Mouse (Mus musculus): ENCODE measurements at regions not wholly inside any gene's neighbourhood (a gene's known extent, or its start where the extent isn't known, plus 50 kb on each side); places are given as distances from the start of the nearest gene placed in this dataset.

- no peak for DNase-seq (ENCODE audit: low read depth)
Measured at GRCm38 (mm10) chr16:53011847-53012246, 558.0 kb upstream of the Alcam start.

DNA sequence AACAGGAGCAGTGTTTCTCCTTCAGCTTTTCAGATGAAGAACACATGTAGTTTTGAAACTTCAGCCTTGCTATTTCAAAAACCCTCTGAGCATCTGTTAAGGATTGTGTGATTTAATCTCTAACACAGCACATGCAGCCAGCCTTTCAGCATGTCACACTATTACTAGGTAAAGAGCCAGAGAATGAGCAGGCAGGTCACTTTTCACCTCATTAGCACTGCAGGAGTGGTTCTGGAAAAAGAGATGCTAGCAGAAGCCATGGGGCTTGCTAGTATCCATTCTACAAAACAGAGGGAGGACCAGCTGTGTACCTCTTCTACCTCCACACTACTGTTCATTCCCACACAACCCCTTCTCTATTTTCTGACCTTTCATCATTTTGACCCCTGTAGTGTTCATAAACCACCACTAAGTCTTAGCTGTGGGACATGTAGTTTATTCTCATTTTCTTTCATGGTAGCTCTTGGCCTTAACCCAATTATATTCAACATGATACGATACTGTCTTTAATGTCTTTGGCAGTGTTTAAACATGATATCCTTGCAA is 535.1 kb upstream of the Alcam start:
- no peak for DNase-seq (ENCODE audit: low read depth)

- no peak for DNase-seq (ENCODE audit: low read depth)
Measured at GRCm38 (mm10) chr16:52984336-52984735, 530.5 kb upstream of the Alcam start.

DNA sequence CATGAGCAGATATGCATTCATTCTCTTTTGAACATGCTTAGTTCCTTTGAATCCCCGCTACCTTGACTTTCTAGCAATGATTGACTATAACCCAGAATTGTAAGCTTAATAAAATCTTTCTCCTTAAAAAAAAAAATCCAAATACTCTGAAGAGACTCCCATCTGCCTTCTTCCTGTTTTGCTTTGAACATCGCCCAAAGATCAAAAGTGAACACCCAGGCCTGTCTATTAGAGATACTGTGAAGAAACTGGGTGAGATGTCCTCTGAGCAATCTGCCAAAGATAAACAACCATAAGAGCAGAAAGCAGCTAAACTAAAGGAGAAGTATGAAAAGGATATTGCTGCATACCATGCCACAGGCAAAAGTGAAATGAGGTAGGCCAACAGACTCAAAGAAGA is 527.1 kb upstream of the Alcam start:
- no peak for DNase-seq (ENCODE audit: low read depth)

DNA sequence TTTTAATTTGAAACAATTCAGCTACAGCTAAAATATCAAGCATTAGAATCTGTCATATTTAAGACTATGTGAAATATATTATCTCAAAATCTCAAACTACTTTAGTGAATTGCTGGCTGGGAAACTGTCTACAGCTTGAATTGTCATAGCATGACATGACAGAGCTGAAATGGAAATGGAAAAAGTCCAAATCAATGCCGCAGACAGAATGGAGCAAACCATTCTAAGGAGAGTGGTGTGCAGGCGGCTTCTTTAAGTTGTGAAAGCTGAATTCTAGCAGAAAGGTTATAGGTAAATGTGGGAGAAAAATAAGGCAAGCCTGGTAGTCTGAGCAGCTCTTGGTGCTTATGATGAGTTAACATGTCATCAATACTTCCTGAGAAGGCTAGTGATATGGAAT is 518.9 kb upstream of the Alcam start:
- no peak for DNase-seq (ENCODE audit: low read depth)

DNA sequence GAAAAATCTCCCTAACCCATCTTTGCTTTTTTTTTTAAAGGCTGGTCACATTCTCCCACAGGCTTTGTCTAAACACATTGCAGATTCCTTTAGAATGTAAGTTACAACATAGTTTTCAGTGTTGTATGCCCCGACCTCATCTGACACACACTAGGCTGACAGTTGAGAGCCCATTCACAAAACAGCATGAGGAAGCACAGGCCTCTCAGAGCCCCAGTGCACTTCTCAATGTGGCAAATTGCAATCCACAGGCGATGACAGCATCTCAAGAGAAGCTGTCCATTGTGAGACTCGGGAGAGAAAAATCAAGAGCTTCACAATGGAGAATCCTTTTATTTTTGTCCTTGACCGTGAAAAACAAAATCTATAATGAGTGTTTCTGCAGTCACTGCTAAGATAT is 493.8 kb upstream of the Alcam start:
- no peak for DNase-seq (ENCODE audit: low read depth)

DNA sequence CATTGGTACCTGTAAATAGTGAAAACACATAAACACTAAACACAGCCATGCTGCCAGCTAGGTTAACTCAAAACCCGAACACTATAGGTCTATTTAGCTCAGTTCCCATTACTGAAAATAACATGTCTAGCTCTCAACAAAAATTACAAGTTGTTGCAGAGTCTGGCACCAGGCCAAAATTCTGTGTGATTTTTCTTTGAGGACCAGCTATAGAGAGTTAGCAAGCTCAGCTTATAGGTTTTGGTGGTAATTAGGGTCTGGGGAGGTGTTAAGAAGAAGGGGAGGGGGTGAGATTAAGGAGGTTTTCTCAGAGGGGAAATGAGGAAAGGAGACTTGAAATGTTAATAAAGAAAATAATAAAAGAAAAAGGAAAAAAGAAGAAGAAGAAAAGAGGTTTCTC is 480.9 kb upstream of the Alcam start:
- no peak for DNase-seq (ENCODE audit: low read depth)

- no peak for DNase-seq (ENCODE audit: low read depth)
Measured at GRCm38 (mm10) chr16:52931978-52932377, 478.1 kb upstream of the Alcam start.

GRCm38 (mm10) chr16:52892467-52893255 is 438.8 kb upstream of the Alcam start:
- DNase-seq (ENCODE audit: low read depth) = no peak

GRCm38 (mm10) chr16:52879463-52880114 is 425.7 kb upstream of the Alcam start:
- DNase-seq (ENCODE audit: low read depth) = no peak

- DNase-seq (ENCODE audit: low read depth) = no peak
Measured at GRCm38 (mm10) chr16:52867833-52868232, 414.0 kb upstream of the Alcam start.

- DNase-seq (ENCODE audit: low read depth) = no peak
Measured at GRCm38 (mm10) chr16:52863554-52863953, 409.7 kb upstream of the Alcam start.

- DNase-seq (ENCODE audit: low read depth) = no peak
Measured at GRCm38 (mm10) chr16:52861263-52861662, 407.4 kb upstream of the Alcam start.

GRCm38 (mm10) chr16:52858441-52859209 is 404.8 kb upstream of the Alcam start:
- DNase-seq (ENCODE audit: low read depth) = no peak

- no peak for DNase-seq (ENCODE audit: low read depth)
Measured at GRCm38 (mm10) chr16:52851129-52851528, 397.3 kb upstream of the Alcam start.

DNA sequence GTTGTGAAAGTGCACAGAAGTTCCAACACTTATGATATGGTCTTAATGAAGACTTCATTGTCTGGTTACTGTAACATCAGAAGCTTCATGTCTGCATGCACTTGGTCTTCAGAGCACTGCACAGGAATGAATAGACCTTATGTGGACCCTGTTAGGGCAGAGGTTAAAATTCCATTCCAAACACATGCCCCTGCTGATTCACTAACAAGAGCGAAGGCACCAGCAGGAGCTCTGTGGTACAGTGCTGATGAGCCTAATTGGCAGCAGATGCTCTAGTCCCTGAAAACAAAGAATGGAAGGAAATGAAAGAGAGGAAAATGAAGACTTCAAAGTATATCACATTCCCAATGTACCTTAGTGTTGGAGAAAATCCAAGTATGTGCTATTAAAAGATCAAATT is 365.1 kb upstream of the Alcam start:
- DNase-seq (ENCODE audit: low read depth) = no peak

GRCm38 (mm10) chr16:52811219-52811618 is 357.3 kb upstream of the Alcam start:
- no peak for DNase-seq (ENCODE audit: low read depth)

- DNase-seq (ENCODE audit: low read depth) = no peak
Measured at GRCm38 (mm10) chr16:52804365-52804764, 350.5 kb upstream of the Alcam start.

- DNase-seq (ENCODE audit: low read depth) = no peak
Measured at GRCm38 (mm10) chr16:52799715-52800392, 346.0 kb upstream of the Alcam start.

DNA sequence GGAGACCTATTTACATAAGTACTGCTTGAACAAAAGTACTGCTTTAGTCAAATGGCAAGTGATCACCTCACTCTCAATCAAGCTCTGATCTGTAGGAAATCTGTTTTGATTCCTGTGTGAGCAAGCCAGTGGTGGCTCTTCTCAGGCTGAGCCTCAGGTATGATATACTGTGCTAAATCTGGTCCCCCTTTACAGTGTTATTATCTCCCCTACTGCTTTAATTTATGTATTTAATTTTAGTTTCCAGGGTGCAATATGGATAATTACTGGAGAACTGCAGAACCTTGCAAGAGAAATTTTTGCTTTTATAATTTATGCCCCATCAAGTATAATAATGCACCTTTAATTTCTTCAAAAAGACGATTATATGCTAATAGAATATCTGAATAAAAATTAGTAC is 341.3 kb upstream of the Alcam start:
- no peak for DNase-seq (ENCODE audit: low read depth)

GRCm38 (mm10) chr16:52789946-52790345 is 336.1 kb upstream of the Alcam start:
- no peak for DNase-seq (ENCODE audit: low read depth)

DNA sequence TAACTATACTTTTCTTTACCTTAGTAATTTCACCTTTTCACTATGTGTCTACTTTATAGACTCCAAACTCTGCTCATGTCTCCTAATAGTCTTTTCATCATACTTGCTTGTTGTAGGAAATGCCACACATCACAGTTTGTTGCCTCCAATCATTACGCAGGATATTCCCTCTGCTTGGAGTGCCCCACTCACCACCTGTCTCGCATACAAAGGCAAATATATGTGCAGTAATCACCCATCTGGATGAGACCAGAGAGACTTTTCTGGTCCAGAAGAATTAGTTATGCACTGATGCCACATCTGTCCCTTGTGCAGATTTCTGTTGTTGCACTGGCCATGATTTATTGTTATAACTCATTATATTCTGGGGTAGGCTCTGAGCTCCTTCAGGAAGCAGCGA is 293.9 kb upstream of the Alcam start:
- no peak for DNase-seq (ENCODE audit: low read depth)
